Mouse (Mus musculus): ENCODE measurements around the gene Nfu1.

Gene Nfu1

GRCm38 (mm10) chr6:87008887-87009286 lies at the start of gene Nfu1:
Gene Nfu1 (plus strand): TSS chr6:87009236.
- no peak for DNase-seq

GRCm38 (mm10) chr6:86963987-86964685 lies 44.9 kb upstream of the Nfu1 start:
- no peak for DNase-seq

- no peak for DNase-seq
These were observed 41.9 kb upstream of the Nfu1 start for GRCm38 (mm10) chr6:86967166-86967565.

GRCm38 (mm10) chr6:86973956-86974355 lies 35.1 kb upstream of the Nfu1 start:
- no peak for DNase-seq

- no peak for DNase-seq
These were observed 30.7 kb upstream of the Nfu1 start for GRCm38 (mm10) chr6:86978156-86978908.

- DNase-seq, result no peak
These were observed 30.1 kb upstream of the Nfu1 start for GRCm38 (mm10) chr6:86978909-86979265.

GRCm38 (mm10) chr6:86981206-86981605 lies 27.8 kb upstream of the Nfu1 start:
- no peak for DNase-seq

GRCm38 (mm10) chr6:86985314-86986106 lies 23.5 kb upstream of the Nfu1 start:
- DNase-seq, result no peak

- no peak for DNase-seq
These were observed 19.5 kb upstream of the Nfu1 start for GRCm38 (mm10) chr6:86989576-86989975.

- no peak for DNase-seq
These were observed 18.0 kb upstream of the Nfu1 start for GRCm38 (mm10) chr6:86991041-86991440.

- DNase-seq, result no peak
These were observed 16.7 kb upstream of the Nfu1 start for GRCm38 (mm10) chr6:86992349-86992748.

GRCm38 (mm10) chr6:86994254-86994653 lies 14.8 kb upstream of the Nfu1 start:
- DNase-seq, result no peak

GRCm38 (mm10) chr6:86996629-86997307 lies 12.3 kb upstream of the Nfu1 start:
- DNase-seq, result no peak

GRCm38 (mm10) chr6:86997360-86997759 lies 11.7 kb upstream of the Nfu1 start:
- DNase-seq, result no peak

- no peak for DNase-seq
These were observed 7.0 kb upstream of the Nfu1 start for GRCm38 (mm10) chr6:87001995-87002394.

GRCm38 (mm10) chr6:87002521-87003055 lies 6.4 kb upstream of the Nfu1 start:
- peak; percentile 74 for DNase-seq

- DNase-seq, result no peak
These were observed 4.9 kb upstream of the Nfu1 start for GRCm38 (mm10) chr6:87004099-87004498.

- no peak for DNase-seq
These were observed 3.5 kb upstream of the Nfu1 start for GRCm38 (mm10) chr6:87005577-87005976.

GRCm38 (mm10) chr6:87009692-87010328 lies 774 bp downstream of the Nfu1 start:
- peak; percentile 95 for DNase-seq

- DNase-seq, result peak; percentile 48
These were observed 7.9 kb downstream of the Nfu1 start for GRCm38 (mm10) chr6:87016916-87017315.

- DNase-seq, result no peak
These were observed 9.8 kb downstream of the Nfu1 start for GRCm38 (mm10) chr6:87018874-87019273.

- DNase-seq, result no peak
These were observed 12.8 kb downstream of the Nfu1 start for GRCm38 (mm10) chr6:87021791-87022190.
